Mouse (Mus musculus) A20 (cell line): ENCODE measurements around the gene Bach2.

ENCODE experiments used
- DNase-seq: peaks from one replicate; pipeline ENCODE4 v3.0.0-alpha.2; 2011; ENCODE audit warnings: low read depth, low spot score

The Bach2 gene

GRCm38 (mm10) chr4:32387479-32388240 is 149.1 kb downstream of the Bach2 start:
- DNase-seq, result peak; percentile 46

GRCm38 (mm10) chr4:32388564-32388963 is 150.0 kb downstream of the Bach2 start:
- DNase-seq, result no peak

GRCm38 (mm10) chr4:32389107-32389800 is 150.7 kb downstream of the Bach2 start:
- DNase-seq, result no peak

DNA sequence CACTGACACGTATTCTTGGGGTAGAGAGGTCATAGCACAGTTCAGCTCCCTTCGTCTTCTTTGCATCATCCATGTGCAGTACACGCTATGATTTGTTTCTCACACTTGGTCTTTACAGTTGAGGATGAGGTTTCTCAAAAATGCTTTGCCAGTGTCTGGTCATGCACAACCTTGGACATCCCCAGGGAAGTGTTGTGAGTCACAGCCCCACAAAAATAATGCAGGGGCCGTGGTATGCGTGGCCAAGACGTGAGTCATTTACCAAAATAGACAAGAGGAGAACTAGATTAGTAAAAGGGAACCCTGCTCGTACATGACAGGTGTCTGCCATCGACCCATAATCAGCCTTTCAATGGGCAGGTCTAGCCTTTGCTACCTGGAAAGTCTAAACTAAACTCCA is 152.7 kb downstream of the Bach2 start:
- peak; percentile 21 for DNase-seq

GRCm38 (mm10) chr4:32393226-32393625 is 154.6 kb downstream of the Bach2 start:
- DNase-seq, result no peak

GRCm38 (mm10) chr4:32393951-32394350 is 155.3 kb downstream of the Bach2 start:
- DNase-seq, result no peak

GRCm38 (mm10) chr4:32394850-32395249 is 156.2 kb downstream of the Bach2 start:
- DNase-seq, result no peak

DNA sequence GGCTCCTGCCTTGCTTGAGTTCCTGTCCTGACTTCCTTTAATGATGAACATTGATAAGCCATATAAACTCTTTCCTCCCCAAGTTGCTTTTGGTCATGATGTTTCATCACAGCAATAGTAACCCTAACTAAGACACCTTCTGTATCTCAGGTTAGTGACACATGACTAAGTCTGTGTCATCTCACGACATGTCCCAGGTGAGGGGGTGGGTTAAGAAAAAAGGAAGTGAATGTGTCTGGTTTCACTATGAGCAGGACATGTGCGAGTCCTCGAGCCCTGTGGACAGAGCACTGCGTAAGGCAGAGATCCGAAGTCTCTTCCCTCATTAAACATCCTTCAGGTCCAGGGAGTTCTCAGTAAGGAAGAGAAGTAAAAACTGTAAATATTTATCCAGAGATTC is 162.9 kb downstream of the Bach2 start:
- peak; percentile 83 for DNase-seq

DNA sequence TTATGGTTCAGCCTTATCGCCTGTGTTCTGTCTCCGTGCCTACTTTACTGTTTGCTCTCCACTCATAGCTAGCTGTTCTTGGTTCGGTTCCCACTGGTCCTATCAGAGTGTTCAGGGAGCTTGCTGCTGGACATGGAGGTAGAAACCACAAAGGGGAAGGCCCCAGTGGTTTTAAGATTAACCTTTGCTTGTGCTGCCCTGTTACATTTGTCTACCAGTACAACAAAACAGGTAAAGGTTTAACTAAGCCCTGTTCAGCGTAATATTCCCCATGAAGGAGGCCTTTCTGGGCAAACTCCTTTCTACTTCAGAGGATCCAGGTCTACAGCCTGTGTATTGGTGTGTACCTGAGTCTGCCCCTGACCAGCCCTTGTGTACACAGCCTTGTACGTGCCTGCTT is 164.9 kb downstream of the Bach2 start:
- DNase-seq, result no peak

DNA sequence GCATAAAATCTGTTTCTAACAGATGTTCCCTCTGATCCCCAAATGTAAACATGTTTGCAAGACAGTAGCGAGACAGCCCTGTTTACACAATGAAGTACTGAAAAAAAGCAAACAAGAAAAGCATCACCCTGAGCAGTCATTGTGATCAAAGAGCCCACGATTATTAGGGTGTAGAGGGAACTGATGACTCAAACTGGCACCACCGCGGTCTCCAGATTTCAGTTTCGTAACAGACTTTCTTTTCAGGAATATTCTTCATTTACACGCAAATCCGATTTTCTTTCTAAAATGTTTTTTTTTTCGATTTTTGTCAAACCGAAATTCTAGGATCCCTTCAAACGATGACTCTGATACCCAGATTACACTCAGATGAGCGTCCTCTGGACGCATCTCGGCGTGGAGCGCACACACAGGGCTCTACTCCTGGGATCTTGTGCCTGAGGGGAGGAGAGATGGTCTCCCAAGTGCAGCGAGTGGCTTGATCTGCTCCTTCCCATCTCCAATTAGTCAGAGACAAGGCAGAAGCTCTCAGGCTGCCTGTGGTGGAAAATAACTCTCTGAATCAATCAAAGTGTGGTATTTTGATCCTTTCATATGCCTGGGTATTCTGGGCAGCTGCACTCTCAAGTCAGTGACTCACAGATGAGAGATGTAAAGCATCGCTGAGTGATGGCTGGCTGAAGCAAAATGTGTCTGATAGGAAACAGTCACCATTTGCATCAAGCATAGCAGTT is 166.7 kb downstream of the Bach2 start:
- peak; percentile 46 for DNase-seq

- DNase-seq, result no peak
Observed at GRCm38 (mm10) chr4:32405985-32406384, 167.4 kb downstream of the Bach2 start.

- DNase-seq, result no peak
Observed at GRCm38 (mm10) chr4:32408535-32408934, 169.9 kb downstream of the Bach2 start.

- no peak for DNase-seq
Observed at GRCm38 (mm10) chr4:32409116-32409880, 170.7 kb downstream of the Bach2 start.

DNA sequence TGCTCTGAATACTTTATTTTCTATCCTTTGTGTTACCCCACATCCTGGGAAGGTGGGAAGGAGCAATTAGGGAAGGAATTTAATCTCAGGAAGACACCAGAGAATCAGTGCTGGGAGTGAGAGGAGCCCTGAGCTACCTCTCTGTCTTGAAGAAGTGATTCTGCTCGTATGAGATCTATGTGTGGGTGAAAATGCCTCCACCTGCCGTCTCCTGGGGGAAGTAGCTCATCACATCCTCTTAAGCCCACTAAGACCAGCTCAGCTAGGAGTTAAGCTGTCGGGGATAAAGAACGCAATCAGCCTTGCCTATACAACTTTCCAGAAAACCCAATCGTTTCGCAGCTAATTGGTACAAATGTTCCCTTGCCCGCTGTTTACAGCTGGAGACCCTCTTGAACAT is 174.5 kb downstream of the Bach2 start:
- no peak for DNase-seq

DNA sequence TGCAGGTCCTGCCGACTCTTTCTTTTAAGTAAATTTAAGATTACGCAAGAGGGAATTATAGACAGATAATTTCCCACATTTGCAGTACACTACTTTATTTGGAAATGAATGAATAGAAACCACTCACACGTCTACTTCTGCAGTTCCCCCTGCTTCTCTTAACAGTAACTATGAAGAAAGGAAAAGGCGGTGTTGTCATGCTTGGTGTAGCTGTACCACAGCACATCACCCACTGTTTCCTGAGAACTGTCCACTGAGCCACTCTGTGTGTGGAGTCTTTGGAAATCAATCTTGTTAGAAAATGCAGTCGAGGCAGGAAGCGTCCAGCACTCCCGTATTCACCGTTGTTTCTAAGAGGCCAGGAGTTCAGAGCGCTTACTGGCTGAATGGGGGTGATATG is 174.9 kb downstream of the Bach2 start:
- no peak for DNase-seq

- DNase-seq, result no peak
Observed at GRCm38 (mm10) chr4:32414959-32415358, 176.4 kb downstream of the Bach2 start.

- no peak for DNase-seq
Observed at GRCm38 (mm10) chr4:32417939-32418338, 179.3 kb downstream of the Bach2 start.

DNA sequence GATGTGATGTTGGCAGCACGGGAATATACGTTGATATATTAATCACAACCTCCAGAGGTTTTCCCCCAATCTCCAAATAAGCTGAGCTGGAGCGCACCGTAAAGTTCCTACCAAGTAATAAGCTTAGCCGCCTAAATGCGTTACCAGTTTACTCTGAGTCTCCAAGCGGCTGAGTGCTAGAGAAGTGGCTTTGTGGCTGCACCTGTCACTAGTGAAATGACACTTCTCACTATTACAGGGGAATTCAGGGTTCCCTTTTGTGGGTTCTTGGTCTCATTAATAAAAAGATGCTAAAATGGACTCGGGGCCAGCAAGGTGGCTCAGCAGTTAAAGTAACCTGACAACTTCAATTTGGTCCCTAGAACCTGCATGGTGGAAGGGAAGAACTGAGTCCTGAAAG is 183.0 kb downstream of the Bach2 start:
- peak; percentile 47 for DNase-seq

DNA sequence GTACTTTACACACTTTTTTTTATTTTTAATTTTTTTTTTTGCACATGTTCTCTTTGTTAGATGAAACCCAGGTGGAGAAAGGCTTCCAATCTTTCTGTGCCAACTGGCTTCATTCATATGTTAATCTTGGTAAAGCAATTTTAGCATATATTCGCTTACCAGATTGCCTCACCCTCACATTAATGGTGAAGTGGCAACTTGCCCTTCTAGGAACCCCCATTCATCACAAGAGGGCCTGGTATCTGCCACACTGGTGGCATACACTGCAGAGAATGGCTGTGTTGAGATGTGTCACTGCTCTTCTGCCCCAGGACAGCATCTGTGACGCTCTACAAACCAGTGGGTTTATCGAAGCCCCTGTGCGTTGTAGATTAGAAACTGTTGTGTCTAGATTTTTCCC is 183.8 kb downstream of the Bach2 start:
- no peak for DNase-seq

DNA sequence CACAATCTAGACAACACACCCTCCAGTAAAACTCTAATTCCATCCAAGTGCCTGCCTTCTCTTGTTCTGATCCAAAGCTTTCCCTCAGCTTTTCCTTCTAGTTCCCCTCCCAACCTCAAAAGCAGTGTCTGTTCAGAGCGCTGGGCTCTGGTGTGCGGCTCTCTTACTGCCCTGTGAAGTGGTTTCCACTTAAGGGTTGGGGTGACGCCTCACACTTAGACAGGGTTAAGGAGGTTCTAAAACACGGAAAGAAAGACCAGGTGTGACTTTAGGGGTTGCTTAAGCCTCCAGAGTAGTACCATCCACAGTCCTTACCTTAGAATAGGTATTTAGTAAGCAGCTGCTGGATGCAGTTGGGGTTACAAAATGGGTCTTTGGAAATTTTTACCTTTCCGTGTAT is 185.1 kb downstream of the Bach2 start:
- no peak for DNase-seq

GRCm38 (mm10) chr4:32424434-32424833 is 185.8 kb downstream of the Bach2 start:
- DNase-seq, result peak; percentile 41

GRCm38 (mm10) chr4:32425060-32425459 is 186.5 kb downstream of the Bach2 start:
- DNase-seq, result no peak
